Comparison of ENCODE assay signal across 8 mouse cellular contexts in genomic region chr6:8275098-8275497, GRCm38 (mm10). TPM values are rescaled to one million over a fixed set of nuclear protein-coding genes. Genes with fewer than 3 reads are reported as not detected.
DNase-seq lines count a peak whose midpoint lies in the region; ATAC-seq and TF ChIP-seq lines count a peak whose summit lies in the region.

No protein-coding gene starts in this region.

- H3K36me3 ChIP-seq in liver, postnatal 0 days (replicated peaks; ENCODE audit: insufficient read depth, low read length) = peaks cover 8% of the 10 kb centered on the region; the same call in 1 of the 2 replicates

- TF ChIP-seq EP300 in liver, postnatal 0 days (IDR thresholded peaks at IDR 0.05; ENCODE audit: low read depth) = no peak

- no peak overlapping the region for H3K4me3 ChIP-seq in liver, postnatal 0 days (ENCODE audit: low read depth, low read length)

- H3K4me2 ChIP-seq in liver, postnatal 0 days (ENCODE audit: low read depth, low read length) = no peak overlapping the region

- H3K9me3 ChIP-seq in liver, postnatal 0 days (ENCODE audit: low read length) = no peaks in the 10 kb centered on the region

- peak; percentile 87 for ATAC-seq in cerebellum, adult (ENCODE audit: insufficient number of reproducible peaks, low FRiP score, low TSS enrichment)
- peak; percentile 56; the same call in 1 of the 2 replicates for ATAC-seq in liver, postnatal 0 days

- no peaks in the 10 kb centered on the region for H3K27me3 ChIP-seq in liver, postnatal 0 days (ENCODE audit: insufficient read depth, low read length)

- TF ChIP-seq CTCF in liver, postnatal 0 days (IDR thresholded peaks at IDR 0.05; ENCODE audit: low read depth) = peak; percentile 63

- no peak overlapping the region for H3K9ac ChIP-seq in liver, postnatal 0 days (replicated peaks)

- 12% methylated on average over 1 of the region's 1 CpGs for WGBS in liver, postnatal 0 days (ENCODE audit: insufficient replicate concordance)

- H3K4me1 ChIP-seq in liver, postnatal 0 days (ENCODE audit: insufficient read depth) = no peaks in the 10 kb centered on the region

- 0 out of 2 replicates have a peak overlapping the region, but pooled peaks have one; percentile 12 for H3K27ac ChIP-seq in liver, postnatal 0 days (ENCODE audit: low read depth)

- peak; percentile 62 to 66 for DNase-seq in urinary bladder, postnatal 36 days (ENCODE audit: low spot score in 2 of 2)
- DNase-seq in urinary bladder, adult 2 months (ENCODE audit: low spot score) = no peak
- DNase-seq in forelimb bud, embryonic 11.5 days (ENCODE audit: low read depth, low spot score) = peak; percentile 35
- DNase-seq in kidney, adult 9 months = peak; percentile 81
- DNase-seq in liver, postnatal 0 days = peak; percentile 42
- peak; percentile 74 for DNase-seq in retina, postnatal 1 day
- no peak for DNase-seq in Muller cell, postnatal 12 days (ENCODE audit: inconsistent ontology term)

RNA-seq across cellular contexts. Expression of gene Gm45062, which starts 15.8 kb away (rescaled TPM):
- 5.4 and 6.8 TPM in 2 replicates for polyA plus RNA-seq in urinary bladder, adult 2 months (2012; rRNA removed)
- polyA plus RNA-seq in liver, postnatal 0 days (2015; fragmentation: Nextera tagmentation; extraction: Ambion mirVana) = 0.65 and 0.85 TPM in 2 replicates

RNA-seq across cellular contexts. Expression of gene Umad1, which starts 16.0 kb away (rescaled TPM):
- polyA plus RNA-seq in urinary bladder, adult 2 months (2012; rRNA removed) = 12.4 and 14.0 TPM in 2 replicates
- 14.6 and 15.6 TPM in 2 replicates for polyA plus RNA-seq in liver, postnatal 0 days (2015; fragmentation: Nextera tagmentation; extraction: Ambion mirVana)

RNA-seq across cellular contexts. Expression of gene Rpa3, which starts 16.1 kb away (rescaled TPM):
- polyA plus RNA-seq in urinary bladder, adult 2 months (2012; rRNA removed) = 23.9 and 30.8 TPM in 2 replicates
- polyA plus RNA-seq in liver, postnatal 0 days (2015; fragmentation: Nextera tagmentation; extraction: Ambion mirVana) = 71.1 and 77.0 TPM in 2 replicates

Comparison
In these comparisons a context has a peak if more than half of its experiments do, and no peak if none do; other contexts are left out.
1. DNase-seq: peak in urinary bladder, postnatal 36 days (2 of 2), forelimb bud, embryonic 11.5 days (single experiment), kidney, adult 9 months (single experiment), liver, postnatal 0 days (single experiment) and retina, postnatal 1 day (single experiment); none in urinary bladder, adult 2 months (single experiment) and Muller cell, postnatal 12 days (single experiment).